Mouse (Mus musculus) layer of hippocampus, postnatal 25 days (tissue): ENCODE results near the gene Tnnc1. TPM values are rescaled to one million over a fixed set of nuclear protein-coding genes. Genes with fewer than 3 reads are reported as not detected.
A peak's percentile ranks its signal among the peaks of the same experiment; 100 is the strongest.

Source experiments
- DNase-seq, 2 experiments: peaks; one replicate each; pipeline ENCODE4 v3.0.0; 2022; ENCODE audit warnings: mixed read lengths in 2 of 2, low spot score in 1 of 2; ENCODE audit errors: extremely low spot score in 1 of 2
- total RNA-seq, 2 experiments: library from RNA; stranded (reverse); gene quantifications; 2 replicates each; pipeline ENCODE4 v1.2.3; 2021

The Tnnc1 gene
- total RNA-seq, 2 experiments from 2014 or later, result 2.2 to 3.1 TPM

- DNase-seq, result no peak
Observed at GRCm38 (mm10) chr14:31209133-31209557, 1.0 kb downstream of the Tnnc1 start.

DNA sequence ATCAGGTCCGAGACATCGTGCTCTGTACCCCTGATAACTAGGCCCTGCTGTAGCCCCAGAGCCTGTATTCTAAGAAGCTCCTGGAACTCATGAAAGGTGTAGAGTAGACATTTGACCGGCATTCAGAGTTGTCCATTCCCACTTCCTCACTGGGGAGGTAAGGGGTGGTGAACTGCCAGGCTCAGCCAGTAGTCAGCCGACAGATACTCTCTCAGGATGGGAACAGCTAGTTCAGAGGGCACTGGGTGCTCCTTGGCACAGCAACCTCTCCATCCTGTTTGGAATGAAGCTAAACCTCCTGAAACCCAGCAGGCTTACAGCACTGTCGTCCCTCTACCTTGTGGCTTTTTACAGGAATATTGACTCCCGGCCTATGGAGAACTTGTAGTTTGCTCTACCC is 3.7 kb downstream of the Tnnc1 start:
- DNase-seq, result no peak

DNA sequence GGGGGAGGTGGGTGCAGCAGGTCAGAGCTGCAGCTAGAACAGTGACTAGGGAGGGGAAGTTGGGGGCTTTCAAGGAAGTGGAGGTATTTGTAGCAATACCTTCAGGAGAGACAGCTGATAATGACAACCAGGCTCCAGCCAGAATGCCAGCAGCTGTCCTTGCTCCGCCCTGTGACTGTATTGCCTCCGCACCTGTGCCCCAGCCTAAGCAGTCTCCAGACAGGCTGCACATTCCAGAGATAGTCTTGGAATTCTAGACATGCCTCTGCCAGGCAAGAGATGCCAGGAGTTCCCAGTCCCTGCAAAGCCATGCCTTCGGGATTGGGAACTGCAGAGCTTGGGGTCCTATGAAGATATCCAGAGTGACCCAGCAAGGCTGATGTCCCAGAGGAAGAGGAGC is 4.4 kb downstream of the Tnnc1 start:
- DNase-seq, result no peak

DNA sequence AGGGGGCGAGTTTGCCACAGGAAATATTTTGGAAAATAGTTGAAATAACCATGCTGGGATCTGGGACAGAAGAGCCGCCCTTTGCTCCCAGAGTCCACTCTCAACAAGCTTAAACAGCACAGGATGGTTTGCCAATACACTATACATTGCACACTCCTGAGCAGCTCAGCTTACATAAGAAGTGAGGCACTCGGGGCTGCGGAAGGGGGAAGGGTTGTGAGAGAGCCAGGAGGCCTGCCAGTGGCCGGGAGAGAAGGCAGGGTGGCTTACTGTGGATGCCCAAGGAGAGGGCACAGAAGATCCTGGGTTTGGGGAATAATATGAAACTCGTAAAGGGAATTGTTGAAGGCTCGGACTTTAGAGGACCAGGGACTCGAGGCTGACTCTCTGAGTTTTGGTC is 5.8 kb downstream of the Tnnc1 start:
- DNase-seq, result no peak

- DNase-seq, result no peak
Observed at GRCm38 (mm10) chr14:31214684-31215083, 6.6 kb downstream of the Tnnc1 start.

GRCm38 (mm10) chr14:31215157-31216002 is 7.3 kb downstream of the Tnnc1 start:
- peak; percentile 31 to 60 for DNase-seq

DNA sequence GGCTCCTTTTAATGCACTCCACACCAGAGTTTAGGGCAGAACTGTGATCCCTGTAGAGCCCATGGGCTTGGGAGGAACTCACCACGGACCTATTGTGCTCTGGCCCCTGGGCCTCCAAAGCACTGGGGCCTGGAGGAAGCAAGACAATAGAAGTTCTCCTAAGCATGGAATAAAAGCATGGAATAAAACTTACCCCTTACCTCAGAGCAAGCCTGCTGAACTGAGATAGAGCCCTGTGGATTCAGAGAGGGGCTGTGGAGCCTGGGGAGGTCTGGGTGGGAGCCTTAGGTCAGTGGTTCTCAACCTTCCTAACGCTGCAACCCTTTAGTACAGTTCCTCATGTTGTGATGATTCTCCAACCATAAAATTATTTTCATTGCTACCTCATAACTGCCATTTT is 8.7 kb downstream of the Tnnc1 start, which contains the start of gene Nisch:
Gene Nisch, minus strand, starts transcription at position 101 of the 400 bp plus-strand sequence.
- no peak for DNase-seq

DNA sequence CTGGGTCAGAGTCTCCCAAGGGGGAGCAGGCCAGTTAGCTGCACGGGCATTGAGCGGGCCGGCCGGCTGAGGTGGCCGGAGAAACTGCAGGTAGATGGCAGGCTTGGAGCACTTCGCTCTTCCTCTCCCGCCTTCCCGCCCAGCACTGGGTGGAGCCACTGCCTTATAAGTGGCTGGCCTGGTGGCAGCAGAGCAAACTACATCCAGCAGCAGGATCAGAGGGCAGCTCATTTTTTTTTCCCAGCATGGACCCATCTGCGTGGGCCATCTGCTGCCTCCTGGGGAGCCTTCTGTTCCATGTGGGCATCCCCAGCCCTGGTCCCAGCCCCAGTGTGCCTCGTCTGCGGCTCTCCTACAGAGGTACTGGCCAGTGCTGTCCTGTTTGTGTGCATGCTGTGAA is 9.6 kb downstream of the Tnnc1 start, which contains the start of gene Sema3g:
Gene Sema3g, plus strand, starts transcription at position 195 of the 400 bp plus-strand sequence.
- no peak for DNase-seq

- no peak for DNase-seq
Observed at GRCm38 (mm10) chr14:31226978-31227377, 18.9 kb downstream of the Tnnc1 start.

DNA sequence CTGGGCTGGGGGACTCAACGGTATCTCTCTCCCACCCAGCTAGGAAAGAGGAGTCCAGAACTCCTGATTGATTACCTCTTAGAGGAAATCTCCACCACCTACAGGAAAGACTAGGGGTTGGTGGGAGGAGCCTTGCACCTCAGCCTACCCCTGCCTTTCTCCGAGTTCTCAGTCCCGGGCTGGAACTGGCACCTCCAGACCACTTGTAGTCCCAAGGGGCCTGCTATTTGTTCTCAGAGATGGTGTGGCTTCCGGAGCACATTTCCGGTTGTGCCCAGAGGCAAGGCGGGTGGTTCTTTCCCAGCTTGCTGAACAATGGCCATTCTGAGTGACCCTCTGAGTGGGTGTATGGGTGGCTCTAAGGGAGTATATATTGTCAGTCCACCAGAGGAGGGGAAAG is 20.1 kb downstream of the Tnnc1 start:
- no peak for DNase-seq

- no peak for DNase-seq
Observed at GRCm38 (mm10) chr14:31230442-31230841, 22.3 kb downstream of the Tnnc1 start.

GRCm38 (mm10) chr14:31232404-31233069 is 24.4 kb downstream of the Tnnc1 start:
- no peak for DNase-seq

GRCm38 (mm10) chr14:31233070-31233995 is 25.2 kb downstream of the Tnnc1 start:
- no peak for DNase-seq

GRCm38 (mm10) chr14:31233996-31234591 is 26.0 kb downstream of the Tnnc1 start:
- DNase-seq, result peak; percentile 70 to 93

DNA sequence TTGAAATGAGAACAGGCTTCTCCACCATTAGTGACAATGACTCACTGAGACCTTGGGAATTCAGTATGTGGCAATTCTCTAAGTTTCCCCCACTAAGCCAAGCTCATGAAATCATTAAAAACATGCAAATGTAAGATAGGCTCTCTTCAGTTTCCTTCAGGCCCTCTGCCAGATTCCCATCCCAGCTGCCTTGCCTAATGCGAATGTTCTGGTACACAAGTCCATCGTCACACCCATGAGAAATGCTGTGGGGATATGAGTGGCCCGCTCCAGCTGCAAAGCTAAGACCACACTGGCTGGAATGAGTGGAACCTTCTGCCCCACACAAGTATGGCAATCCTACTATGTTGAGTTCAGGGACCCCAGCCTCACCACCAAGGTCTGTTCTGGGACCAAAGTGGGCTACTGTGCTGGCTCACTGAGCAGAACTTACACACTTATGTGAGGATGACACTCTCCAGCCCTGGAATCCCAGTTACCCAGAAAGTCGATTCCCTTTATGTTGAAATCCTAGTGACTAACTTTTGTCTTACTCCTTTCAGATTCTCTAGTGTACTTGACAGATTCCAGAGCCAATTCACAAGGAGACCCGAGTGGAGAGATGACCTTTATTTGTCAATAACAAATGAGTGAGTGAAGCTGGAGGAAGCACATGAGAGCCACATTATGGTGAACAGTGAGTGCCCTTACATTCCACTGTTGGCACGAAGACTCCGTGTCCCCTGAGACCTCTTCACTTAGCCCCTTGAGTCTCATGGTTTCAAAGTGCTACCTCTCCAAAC is 29.2 kb downstream of the Tnnc1 start:
- DNase-seq, result no peak

DNA sequence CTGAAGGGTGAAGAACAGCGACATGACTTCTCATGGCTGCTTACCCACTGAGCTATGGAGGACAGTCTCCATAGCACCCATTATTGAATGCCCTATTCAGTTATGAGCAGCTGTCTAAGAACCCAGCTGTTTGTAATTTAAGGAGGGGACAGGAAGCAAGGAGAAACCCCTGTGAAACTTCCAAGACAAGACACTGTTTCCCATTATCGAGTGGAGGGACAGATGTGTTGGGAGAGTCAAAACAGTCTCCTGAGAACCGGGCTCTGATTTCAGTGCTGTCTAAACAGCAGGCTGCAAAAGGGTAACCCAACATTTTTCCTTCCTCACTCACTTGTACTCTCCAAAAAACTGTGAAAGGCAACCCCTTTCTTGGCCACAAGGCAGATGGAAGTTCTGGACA is 32.4 kb downstream of the Tnnc1 start:
- DNase-seq, result no peak

GRCm38 (mm10) chr14:31244777-31245176 is 36.7 kb downstream of the Tnnc1 start:
- DNase-seq, result no peak

GRCm38 (mm10) chr14:31245946-31246345 is 37.8 kb downstream of the Tnnc1 start:
- DNase-seq, result no peak

- no peak for DNase-seq
Observed at GRCm38 (mm10) chr14:31248396-31248795, 40.3 kb downstream of the Tnnc1 start.
